Mouse (Mus musculus) T-cell, adult 2 months (primary cell): ENCODE measurements around the gene Fbll1.
"Not testable (repeated sequence)": the region's sequence is repeated elsewhere in the genome, so short reads cannot be mapped to it uniquely, and the experiment has no call there.

Source experiments
- DNase-seq: peaks from one replicate; pipeline ENCODE4 v3.0.0; 2022; ENCODE audit warnings: low spot score

Gene Fbll1

DNA sequence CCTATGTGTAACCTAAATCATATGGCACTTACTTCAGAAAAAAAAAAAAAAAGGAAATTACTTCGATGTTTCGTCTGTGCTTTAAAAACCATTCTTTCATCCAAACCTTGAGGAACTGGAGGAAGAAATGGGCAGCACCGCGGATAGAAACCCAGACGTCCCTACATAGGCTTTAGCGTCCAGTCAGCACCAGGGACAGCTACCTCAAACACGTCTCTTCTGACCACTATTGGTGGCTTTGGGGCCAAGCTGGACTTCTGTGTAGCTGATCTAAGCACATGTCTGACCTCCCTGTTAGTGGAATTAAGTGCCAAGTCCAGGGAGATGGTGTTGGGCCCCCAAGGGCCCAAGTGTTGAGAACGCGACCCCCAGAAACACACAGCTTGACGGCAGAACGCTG is at the start of gene Fbll1:
TSS of gene Fbll1 (minus strand) at position 11 of the 400 bp plus-strand sequence.
- DNase-seq: no peak

DNA sequence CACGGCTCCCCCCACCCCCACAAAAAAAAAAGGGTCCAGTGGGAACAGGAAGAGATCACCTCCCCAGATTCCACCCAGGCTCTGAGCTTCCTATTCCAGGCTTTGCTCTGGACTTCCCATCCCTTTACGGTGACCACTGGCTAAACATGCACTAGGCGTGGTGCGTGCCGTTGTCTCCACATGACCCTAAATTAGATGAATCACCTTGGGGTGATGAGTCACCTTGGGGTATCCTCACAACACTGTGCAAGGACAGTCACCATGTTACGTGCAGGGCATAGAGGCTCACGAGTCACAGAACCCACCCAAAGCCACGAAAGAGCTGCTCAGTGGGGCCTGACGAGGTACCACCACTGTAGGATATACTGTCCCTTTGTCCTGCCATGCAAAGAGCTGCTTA is 45.6 kb upstream of the Fbll1 start:
- no peak for DNase-seq

DNA sequence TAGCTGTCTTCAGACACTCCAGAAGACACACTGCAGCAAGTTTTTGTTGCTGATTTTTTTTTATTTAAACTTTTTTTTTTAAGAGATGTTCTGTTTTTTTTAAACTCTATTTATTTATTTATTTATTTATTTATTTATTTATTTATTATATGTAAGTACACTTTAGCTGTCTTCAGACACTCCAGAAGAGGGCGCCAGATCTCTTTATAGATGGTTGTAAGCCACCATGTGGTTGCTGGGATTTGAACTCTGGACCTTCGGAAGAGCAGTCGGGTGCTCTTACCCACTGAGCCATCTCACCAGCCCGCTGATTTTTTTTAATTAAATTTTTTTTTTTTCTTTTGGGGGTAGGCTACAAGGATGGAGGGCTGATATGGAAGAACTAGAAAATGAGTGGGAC is 43.9 kb upstream of the Fbll1 start:
- not testable (repeated sequence) for DNase-seq

DNA sequence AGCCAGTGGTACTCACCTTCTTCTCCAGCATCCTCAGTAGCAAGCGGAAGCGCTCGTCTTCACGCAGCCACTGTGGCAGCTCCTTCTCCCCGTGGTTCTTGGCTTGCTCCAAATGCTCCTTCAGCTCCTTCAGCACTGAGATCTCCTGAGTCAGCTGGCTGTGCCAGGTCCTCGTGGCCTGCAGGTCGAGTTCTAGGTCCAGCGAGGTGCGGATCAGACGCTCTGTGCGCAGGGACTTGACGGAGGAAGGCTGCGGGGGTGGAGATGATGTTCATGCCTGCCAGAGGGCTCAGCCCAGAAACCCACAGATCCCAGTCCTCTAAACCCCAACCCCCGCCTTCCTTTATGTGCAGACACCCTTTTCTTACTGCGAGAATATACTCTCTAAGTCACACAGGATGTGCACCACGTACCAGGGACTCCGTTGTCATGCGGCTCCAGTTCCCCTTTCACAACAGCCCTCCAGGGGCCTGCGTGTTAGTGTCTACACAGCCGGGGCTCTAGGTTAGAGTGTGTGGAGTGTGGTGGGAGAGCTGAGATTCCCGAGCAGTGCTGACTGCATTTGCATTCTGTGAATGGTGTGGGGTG is 43.1 kb upstream of the Fbll1 start:
- DNase-seq: peak; percentile 35

DNA sequence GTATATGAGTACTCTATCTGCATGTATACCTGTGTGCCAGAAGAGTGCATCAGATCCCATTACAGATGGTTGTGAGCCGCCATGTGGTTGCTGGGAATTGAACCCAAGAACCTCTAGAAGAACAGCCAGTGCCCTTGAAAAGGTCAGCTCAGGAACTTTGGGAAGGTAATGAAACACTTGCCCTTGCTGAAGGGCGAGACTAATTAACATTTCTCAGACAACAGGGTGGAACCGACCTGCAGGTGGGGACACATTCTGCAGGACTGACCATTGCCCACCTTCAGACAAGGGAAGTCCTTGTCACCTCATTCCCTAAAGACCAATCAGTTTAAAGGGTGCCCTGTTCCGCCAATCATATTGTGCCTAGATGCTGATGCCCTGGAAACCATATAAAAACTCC is 42.1 kb upstream of the Fbll1 start:
- DNase-seq: not testable (repeated sequence)

DNA sequence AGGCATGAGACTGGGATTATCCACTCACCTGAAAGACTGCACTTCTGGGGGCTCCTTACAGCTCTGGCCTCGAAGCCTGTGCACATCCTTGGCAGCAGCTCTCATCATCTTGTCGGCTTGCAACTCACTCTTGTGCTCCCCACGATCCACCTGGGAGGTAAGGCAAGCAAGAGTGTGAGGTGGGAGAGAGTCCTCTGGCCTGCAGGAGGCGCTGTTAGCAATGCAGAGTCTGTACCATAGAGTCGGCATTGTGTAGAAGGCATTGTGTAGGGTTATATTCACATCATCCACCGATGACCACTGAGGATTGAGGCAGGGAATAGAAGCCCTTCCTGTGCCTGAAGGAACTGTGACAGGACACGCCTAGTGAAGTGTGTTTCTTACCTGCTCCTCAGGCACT is 41.6 kb upstream of the Fbll1 start:
- peak; percentile 18 for DNase-seq

DNA sequence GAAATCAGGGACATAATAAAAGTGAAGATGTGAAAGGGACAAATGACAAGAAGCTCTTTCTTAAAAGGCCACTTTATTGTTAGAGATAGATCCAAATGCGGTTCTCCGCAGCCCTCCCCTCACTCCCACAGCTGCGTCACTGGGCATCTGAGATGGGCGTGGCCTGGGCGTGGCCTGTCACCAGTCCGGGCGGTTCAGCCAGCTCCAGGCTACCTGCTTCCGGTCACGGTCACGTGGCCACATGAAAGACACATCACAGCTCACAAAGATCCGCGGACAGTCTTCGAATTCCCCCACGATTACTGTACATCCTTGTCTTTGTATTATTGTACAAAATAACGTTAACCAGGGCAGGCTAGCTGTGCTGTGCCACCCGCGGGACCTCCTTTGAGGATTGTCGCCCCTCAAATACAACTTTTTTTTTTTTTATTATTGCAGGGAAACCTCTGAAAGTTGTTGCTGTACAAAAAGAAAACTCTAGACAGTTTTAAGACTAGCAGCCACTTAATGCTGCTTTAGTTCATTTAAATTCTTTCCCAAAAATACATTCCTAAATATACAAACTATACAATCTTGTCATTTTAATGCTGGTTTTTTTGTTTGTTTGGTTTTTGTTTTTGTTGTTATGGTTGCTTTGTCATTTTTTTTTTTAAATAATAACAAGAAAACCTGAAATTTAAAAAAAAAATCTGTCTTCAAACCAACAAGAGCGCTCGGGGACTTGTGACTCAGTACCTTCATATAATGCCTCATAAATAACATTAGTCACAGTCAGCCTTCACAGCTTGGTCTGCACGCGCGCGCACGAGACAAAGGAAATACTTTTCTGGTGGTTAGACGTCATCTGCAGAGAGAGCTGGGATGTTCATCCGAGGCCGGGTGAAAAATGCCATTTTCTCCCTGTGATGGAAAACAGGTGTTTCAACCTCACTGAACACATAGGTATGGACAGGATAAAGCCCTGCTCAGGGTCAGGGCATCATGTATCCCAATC is 40.0 kb upstream of the Fbll1 start:
- DNase-seq: peak; percentile 80

DNA sequence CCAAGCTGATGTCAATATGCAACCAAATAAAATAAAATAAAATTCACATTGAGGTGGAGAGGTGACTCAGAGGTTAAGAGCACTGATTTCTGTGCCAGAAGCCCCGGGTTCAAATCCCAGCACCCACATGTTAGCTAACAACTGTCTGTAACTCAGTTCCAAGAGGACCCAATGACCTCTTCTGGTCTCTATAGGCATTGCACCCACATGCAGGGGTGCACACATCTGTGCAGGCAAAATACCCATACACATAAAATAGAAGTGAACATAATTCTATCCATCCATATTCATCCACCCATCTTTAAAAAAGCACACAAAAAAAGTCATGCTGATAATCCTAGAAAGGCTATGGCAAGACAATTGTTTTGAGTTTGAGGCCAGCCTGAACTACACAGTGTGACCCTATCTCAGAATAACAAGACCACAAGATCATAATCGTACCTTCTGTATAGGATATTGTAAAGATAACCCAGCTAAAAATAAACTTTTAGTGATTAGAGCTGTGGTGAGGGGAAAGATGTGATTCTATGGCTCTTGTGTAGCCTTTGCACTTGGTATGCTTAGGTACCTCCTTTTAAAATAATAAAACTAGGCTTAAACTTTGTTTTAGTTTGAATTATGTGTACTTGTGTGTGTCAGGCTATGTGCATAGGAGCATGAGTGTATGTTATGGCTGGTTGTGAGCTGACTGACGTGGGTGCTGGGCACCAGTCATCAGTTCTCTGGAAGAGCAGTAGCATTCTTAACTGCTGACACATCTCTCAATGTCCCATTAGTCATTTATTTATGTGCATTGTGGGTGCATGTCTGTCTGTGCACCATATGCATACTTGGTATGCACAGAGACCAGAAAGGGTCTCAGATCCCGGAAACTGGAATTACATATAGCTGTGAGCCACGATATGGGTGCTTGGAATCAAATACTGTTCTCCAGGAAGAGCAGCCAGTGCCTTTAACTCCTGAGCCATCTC is 38.8 kb upstream of the Fbll1 start:
- no peak for DNase-seq

DNA sequence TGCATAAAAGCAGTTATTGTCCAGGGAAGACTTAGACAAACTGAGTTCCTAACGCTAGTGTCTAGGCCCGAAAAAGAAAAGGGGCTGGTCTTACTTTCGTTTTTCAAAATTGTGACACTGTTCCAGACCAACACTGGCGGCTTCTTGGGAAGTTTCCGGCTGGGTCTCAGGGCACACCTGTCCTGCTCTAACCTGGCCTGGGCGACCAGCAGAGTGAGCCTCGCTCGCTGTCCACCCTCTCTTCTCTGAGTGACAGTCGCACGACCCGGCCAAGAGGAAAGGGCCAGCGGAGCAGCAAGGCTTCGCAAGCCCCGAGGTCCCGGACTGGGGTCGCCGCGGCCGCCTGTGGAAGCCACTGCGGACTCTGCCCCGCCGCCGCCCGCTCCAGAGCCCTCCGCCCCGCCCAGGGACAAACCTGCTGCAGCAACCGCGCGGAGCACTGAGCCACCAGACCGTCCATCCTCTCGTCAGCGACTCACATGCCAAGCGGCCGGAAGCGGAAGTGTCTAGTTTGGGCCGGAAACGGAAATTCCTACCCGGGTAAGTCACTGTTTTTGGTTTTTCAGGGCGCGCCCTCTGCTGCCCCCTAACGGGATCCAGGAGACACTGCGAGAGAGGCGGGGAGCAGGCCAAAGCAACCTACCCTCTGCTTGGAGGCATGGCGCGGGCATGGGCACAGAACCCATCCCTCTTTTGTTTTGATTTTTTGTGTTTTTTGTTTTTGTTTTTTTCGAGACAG is 35.5 kb upstream of the Fbll1 start, which contains the start of gene Rars:
TSS of gene Rars (minus strand) at position 485 of the 739 bp plus-strand sequence.
- peak; percentile 94 for DNase-seq

DNA sequence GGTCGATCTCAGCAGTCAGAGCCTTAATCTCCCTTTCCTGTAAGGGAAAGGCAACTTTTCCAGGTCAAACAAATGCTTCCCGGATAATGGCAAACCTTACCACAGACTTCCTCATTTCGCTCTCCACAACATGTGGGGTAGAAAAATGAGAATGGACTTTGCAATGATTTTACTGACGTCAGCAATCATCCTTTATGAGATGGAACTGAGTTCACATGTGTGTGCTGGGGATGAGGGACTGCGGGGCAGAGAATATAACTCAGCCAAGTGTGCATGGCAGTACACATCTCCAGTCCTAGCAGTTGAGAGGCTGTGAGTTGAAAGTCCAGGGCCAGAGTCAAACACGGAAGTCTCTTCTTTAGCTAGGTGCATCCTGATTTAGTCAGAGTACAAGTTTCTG is 34.6 kb upstream of the Fbll1 start:
- DNase-seq: no peak

DNA sequence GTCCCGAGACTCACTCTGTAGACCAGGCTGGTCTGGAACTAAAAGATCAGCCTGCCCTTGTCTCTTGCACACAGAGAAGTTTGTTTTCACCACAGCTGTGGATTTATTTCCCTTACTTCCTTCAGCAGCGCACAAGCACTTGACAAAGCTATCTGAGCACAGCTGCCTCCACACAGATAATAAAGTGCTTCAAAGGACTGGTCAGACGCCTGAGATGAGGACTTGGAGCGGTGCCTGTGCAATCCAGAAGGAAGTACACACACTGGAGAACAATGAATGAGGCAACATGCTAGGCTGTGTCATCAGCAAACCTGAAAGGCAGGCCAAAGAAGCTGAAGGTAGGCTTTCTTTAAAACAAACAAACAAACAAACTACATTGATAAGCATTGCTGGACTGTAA is 33.5 kb upstream of the Fbll1 start:
- no peak for DNase-seq

DNA sequence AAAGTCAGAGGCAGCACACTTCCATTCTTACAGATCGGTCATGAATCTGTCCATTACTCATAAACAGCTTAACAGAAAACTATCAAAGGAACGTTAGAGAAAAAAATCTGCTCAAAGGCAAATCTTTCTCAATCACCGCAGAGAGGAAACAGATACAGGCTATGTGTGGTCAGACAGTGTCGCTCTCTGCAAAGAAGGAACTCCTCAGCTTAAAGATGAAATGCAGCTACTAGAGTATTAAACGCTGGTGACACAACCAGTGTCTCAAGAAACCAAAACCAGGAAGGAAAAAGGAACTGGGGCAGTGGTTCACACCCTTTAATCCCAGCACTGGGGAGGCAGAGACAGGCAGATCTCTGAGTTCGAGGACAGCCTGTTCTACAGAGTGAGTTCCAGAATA is 29.0 kb upstream of the Fbll1 start:
- DNase-seq: no peak

DNA sequence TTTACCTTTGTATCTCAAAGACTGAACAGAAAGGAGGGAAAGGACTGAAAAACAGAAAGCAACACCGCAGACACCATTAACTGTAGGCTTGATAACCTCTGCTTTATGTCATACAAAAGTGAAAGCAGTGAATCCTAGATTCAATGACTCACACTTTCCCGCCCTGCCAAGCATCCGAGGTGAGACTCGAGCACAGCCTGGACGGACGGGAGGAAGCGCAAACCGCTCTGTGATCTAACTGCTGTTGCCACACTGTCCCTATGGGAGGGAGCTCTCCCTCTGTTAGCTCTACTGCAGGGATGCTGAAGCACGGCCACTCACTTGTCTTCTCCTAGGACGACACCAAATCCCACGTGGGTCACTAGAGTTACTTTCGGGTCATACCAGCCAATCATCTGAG is 17.6 kb upstream of the Fbll1 start:
- DNase-seq: no peak

DNA sequence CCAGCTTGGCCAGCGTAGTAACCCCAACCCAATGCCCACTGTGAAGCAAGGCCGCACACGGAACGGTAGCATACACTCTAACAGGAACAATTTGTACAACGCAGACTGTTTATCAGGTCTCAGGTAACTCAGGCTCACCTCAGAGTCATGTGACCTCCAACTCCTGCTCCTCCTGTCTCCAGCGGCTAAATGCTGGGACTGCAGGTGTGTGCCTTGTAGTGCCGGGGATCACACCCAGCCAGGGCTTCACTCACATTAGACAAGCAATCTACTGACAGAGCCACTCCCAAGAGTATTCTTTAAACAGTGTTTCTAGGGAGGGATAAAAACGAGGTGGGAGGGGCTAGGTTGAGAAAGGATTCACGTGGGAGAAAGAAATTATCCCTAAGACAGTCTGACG is 12.8 kb upstream of the Fbll1 start:
- no peak for DNase-seq

DNA sequence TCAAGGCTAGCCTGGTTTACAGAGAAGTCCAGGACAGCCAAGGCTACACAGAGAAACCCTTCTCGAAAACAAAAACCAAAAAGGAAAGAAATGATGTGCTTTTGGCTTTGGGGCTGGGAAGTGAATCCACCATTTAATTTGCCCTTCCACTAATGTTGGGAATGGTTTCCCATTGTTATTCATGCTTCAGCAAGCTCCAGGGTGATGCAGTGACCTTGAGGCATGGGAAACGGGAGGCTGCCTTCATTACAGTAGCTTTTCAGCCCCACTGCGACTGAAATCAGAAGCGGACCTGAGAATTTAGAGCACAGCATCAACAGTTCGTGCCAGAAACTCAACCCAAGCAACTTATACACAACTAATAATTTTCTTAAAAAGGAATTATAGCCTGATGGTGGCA is 2.6 kb upstream of the Fbll1 start:
- no peak for DNase-seq

DNA sequence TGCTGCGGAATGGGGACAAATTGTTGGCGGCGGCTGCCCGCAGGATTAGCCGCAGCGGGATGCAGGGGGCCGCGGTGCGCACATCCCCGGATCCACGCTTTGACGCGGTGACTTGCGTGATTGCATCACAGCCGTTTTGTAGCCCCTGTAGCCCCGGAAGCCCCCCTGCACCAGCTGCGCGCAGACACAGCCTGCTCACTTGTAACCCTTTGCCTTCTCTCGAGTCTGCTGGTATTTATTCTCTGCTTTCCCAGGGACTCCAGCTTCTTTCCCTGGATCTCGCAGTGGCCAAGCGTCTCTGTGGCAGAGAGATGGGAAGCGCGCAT is 226 bp downstream of the Fbll1 start:
- DNase-seq: peak; percentile 13

DNA sequence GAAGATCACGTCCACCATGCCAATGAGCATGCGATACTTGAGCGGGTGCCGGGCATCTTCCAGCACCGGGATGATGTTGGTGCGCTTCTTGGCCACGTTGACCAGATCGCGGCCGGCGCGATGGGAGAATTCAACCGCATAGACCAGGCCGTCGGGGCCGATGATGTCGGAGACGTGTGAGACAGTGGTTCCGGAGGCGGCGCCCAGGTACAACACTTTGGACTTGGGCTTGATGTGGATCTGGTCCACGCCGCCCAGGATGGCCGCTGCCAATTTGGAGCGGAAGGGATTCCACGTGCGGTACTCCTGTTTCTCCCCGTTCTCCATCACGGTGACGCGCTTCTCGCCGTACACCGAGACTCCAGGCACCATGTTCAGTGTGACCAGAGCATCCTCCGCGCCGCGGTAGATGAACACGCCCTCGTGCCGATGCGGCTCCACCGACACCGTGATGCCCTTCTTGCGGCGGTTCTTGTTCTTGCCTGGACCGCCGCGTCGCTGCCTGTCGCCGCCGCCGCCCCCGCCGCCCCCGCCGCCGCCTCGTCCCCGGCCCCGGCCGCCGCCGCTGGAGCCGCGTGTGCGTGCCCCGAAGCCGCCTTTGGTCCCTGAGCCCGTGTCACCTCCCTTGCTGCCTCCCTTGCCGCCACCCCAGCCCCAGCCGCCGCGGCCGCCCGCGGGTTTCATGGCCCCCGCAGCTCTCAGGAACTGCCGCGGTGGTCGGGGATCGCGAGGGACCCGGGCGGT is 761 bp downstream of the Fbll1 start:
- no peak for DNase-seq

DNA sequence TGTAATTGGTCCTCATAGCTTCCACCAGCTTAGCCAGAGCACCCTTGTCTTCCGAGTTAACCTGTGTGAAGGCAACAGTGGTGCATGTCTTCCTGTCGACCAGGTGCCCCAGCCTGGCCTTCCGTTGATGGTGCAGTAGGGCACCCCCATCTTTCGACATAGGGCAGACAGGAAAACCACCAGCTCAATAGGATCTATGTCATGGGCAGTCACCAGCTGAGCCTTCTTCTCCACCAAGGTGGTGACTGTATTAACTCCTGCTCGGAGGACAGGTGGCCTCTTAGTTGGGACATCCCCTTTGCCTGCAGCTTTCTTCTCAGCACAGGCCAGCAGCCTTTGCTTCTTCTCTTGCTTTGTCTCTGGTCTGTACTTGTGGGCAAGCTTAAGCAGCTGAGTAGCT is 5.9 kb downstream of the Fbll1 start:
- DNase-seq: not testable (repeated sequence)

DNA sequence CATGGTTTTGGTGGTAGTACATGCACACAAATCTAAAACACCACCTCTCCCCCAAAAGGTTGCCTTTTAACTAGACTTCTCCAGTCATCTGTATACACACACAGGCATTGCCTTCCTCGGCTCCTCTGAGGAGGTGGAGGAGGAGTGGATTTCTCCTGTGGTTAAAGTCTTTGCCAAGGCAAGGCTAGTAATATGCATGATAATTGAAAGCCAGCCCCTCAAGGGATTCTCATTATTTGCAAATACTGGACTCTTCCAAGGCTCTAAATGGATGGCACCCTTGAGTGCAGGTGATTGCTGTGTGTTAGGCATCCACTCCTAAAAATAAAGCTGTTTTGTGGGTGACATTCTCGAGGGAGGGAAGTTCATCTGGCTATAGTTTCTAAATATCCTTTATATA is 10.2 kb downstream of the Fbll1 start:
- DNase-seq: no peak

DNA sequence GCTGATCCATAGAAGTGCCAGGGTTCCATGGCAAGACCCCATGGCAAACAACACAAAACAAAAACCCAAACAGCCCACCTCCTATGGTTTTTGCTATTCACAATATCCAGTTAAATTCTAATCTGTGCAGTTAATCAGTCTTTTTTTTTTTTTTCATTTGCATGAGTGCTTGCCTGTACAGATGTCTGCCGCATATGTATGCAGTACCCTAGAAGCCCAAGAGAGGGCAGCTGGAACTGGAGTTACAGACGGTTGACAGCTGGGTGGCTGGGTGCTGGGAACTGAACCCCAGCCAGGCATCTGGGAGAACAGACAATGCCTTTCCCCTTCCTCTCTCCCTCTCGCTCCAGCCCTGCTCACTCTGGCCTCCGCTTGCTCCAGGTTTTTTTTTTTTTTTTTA is 14.1 kb downstream of the Fbll1 start:
- DNase-seq: no peak

DNA sequence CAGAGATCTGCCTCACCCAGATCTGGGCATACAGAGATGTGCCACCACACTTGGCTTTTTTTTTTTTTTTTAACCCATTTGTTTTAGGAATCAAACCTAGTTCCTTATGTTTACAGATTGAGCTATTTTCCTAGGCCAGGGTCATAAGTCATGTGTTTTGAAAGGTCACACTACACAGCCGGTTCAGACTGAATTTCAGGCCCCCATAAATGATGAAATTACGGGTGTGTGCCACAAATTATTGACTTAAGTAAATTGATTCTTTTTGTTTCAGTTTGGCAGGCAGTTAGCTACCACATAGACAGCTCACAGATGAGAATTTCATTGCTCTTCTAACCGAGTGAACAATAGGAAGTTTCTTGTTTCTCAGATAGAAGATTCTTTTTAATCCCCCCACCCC is 14.7 kb downstream of the Fbll1 start:
- no peak for DNase-seq
